Mouse (Mus musculus) bone marrow macrophage, adult 2 months (primary cell): ENCODE data around the gene Mvk. TPM values are rescaled to one million over a fixed set of nuclear protein-coding genes. Genes with fewer than 3 reads are reported as not detected.

ENCODE experiments used
- H3K27ac ChIP-seq: 2 replicates; pipeline ENCODE4 v1.5.1; 2012; ENCODE audit warnings: low read depth, low read length; ENCODE audit not compliant: insufficient read depth
- H3K4me1 ChIP-seq: 2 replicates; pipeline ENCODE4 v1.6.1; 2012; ENCODE audit warnings: low read length; ENCODE audit not compliant: control insufficient read depth, insufficient read depth
- H3K4me3 ChIP-seq: 2 replicates; pipeline ENCODE4 v1.5.1; 2012; ENCODE audit warnings: mild to moderate bottlenecking, low read length, moderate library complexity; ENCODE audit not compliant: insufficient read depth
- CTCF ChIP-seq: IDR thresholded peaks from 2 replicates; pipeline ENCODE4 v1.5.1; 2012; ENCODE audit warnings: low read depth, mild to moderate bottlenecking, low read length, moderate library complexity
- POLR2A ChIP-seq: IDR thresholded peaks from 2 replicates; pipeline ENCODE4 v1.6.1; 2012; ENCODE audit warnings: mild to moderate bottlenecking, low read depth, low read length, borderline replicate concordance
- polyA plus RNA-seq: library from polyadenylated mRNA; stranded (reverse); fragments of >200 nt; gene quantifications from 2 replicates; pipeline ENCODE4 v1.2.4, GENCODE M21; 2012; ENCODE audit not compliant: missing spikeins, insufficient read depth, insufficient read length

Gene Mvk
- polyA plus RNA-seq: 11.2 and 13.3 TPM in 2 replicates

- H3K4me3 ChIP-seq: peak within 1 kb of the TSS; percentile 69
- peak within 1 kb of the TSS; percentile 39; the same call in 1 of the 2 replicates for H3K27ac ChIP-seq
- no peak for TF ChIP-seq POLR2A
- no peak for TF ChIP-seq CTCF
- H3K4me1 ChIP-seq: 0 out of 2 replicates have a peak, but pooled peaks cover 4% of the 10 kb centered on the region
These were observed at the start of gene Mvk, which contains the start of gene Mmab for GRCm38 (mm10) chr5:114443566-114444367. Gene Mvk (plus strand): TSS chr5:114444269. Gene Mmab (minus strand): TSS chr5:114444060.

- Histone ChIP-seq H3K4me3 (no peak overlapping the region), H3K4me1 (no peaks in the 10 kb centered on the region), H3K27ac (no peak overlapping the region)
- TF ChIP-seq POLR2A: no peak
- no peak for TF ChIP-seq CTCF
These were observed 37.5 kb upstream of the Mvk start for GRCm38 (mm10) chr5:114406592-114406991.

DNA sequence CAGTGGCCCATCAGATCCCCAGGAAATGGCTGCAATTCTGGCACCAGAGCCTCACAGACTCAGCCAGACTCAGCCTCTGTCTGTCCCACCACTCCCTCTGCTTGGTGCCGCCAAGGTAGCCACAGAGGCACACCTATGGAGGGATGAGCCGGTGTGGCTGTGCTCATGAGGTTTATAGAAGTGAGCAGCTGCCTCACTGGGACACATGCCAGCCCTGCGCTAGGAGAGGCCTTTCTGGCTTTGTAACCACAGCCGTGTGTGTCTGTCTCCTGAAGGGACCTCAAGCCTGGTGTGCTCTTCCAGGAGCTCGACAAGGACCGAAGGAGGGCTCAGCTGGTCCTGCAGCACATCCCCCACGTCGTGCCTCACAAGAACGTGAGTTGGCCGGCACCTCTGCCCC is 36.8 kb upstream of the Mvk start:
- Histone ChIP-seq H3K27ac (no peak overlapping the region), H3K4me1 (no peaks in the 10 kb centered on the region), H3K4me3 (no peak overlapping the region)
- TF ChIP-seq CTCF (no peak), POLR2A (no peak)

- TF ChIP-seq CTCF (no peak), POLR2A (no peak)
- Histone ChIP-seq H3K4me1 (no peaks in the 10 kb centered on the region), H3K27ac (no peak overlapping the region), H3K4me3 (no peak overlapping the region)
These were observed 36.3 kb upstream of the Mvk start for GRCm38 (mm10) chr5:114407810-114408209.

DNA sequence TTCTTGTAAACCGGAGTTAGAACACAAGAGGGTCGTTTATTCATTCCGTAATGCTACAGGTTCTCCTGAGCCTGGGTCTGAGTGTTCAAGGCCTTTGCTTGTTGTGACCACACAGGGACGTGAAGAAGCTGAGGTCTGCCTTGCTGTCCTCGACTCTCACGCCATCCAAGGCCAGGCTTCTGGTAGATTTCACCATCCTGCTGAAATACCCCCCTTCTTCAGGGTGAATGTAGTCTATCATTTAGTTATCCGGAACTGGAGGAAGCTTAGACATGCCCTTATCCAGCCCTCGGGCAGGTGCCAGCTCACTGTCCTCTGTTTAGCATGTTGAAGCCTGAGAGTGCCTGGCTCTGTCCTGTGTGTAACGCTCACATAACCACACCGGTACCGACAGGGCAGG is 35.2 kb upstream of the Mvk start:
- Histone ChIP-seq H3K27ac (no peak overlapping the region), H3K4me3 (no peak overlapping the region), H3K4me1 (no peaks in the 10 kb centered on the region)
- TF ChIP-seq POLR2A (no peak), CTCF (no peak)

DNA sequence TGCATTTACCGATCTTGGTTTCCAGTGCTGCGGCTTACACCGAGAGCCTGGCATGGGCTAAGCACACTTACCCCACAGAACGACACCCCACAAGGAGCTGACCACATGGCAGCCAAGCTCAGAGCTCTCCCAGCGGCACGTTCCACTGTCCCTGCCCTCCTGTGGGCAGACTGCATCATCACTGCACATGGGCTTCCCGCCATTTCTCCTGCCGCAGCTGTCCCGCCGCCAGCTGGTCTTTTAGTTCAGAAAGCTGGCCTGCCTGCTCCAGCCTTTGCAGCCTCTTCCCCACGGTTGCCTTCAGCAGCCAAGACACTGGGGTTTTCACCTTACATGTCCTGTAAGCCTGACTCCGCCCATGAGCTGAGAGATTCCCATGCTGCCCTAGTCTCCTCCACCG is 33.6 kb upstream of the Mvk start:
- Histone ChIP-seq H3K27ac (no peak overlapping the region), H3K4me1 (peaks cover 3% of the 10 kb centered on the region; the same call in 1 of the 2 replicates), H3K4me3 (no peak overlapping the region)
- TF ChIP-seq CTCF: no peak
- no peak for TF ChIP-seq POLR2A

DNA sequence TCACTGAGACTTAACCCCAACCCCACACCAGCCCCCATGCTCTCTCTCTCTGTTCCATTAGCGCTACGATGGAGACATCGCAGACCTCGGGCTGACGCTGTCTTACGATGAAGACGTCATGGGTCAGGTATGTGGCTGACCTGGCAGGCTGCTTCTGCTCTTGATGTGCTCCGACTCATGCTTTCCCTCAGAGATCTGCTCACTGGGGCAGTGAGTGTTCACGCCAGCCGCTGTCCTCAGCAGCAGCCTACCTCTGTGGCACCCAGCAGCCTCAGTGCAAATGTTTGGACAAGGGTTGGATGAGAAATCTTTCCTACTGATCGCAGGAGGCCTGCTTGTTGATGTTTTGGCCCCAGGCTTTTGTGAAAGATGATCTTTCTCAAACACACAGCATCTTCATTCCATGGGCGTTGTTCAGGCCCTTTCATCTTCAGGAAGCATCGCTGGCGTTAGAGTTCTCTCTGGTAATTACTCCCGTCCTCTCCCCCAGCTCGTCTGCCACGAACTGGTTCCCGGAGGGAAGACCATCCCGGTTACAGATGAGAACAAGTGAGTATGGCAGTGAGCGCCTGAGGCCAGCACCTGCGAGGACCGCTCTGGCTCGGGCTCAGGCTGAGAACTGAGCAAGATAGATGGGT is 31.6 kb upstream of the Mvk start:
- Histone ChIP-seq H3K4me1 (peaks cover 10% of the 10 kb centered on the region; the same call in 1 of the 2 replicates), H3K27ac (no peak overlapping the region), H3K4me3 (no peak overlapping the region)
- no peak for TF ChIP-seq POLR2A
- TF ChIP-seq CTCF: no peak

DNA sequence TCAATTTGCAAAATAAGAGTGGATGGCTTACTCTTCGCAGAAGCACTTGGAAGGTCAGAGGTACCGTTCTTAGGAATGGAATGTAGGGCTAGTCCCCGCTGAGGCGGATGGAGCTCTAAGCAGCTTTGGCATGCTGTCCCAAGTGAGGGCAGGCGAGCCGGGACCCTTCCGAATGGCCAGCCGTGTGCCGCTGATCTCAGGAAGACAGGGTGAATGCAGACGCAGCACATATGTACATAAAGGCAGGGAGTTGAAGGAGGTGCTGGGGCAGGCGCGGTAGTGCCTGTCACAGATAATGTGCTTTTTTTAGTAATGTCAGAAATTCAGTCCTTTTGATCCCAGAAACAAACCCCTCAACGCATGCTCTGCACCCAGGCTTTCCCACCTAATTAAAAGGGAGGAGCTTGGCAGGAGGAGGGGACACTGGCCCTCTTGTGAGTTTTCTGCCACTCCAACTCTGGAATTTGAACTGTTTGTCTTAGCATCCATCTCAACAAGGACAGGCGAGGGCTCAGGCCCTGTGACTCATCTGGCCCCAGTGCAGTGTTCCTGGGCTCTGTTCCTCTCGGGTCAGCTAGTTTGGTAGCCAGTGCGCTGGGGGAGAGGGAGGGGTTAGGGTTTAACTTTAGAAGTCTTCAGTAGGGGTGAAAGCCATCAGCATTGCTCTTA is 30.9 kb upstream of the Mvk start:
- TF ChIP-seq POLR2A: no peak
- no peak overlapping the region for H3K4me3 ChIP-seq
- H3K4me1 ChIP-seq: peaks cover 10% of the 10 kb centered on the region; the same call in 1 of the 2 replicates
- H3K27ac ChIP-seq: no peak overlapping the region

- H3K4me1 ChIP-seq: peaks cover 10% of the 10 kb centered on the region; the same call in 1 of the 2 replicates
- no peak overlapping the region for H3K4me3 ChIP-seq
- no peak overlapping the region for H3K27ac ChIP-seq
- no peak for TF ChIP-seq POLR2A
- TF ChIP-seq CTCF: no peak
These were observed 28.5 kb upstream of the Mvk start for GRCm38 (mm10) chr5:114415606-114416005.
